Mouse (Mus musculus) brain, embryonic 14.5 days (tissue): Measurements from ENCODE around the gene Serf2. TPM values are rescaled to one million over a fixed set of nuclear protein-coding genes. Genes with fewer than 3 reads are reported as not detected.

Experiments used
- DNase-seq: peaks from one replicate; pipeline ENCODE4 v3.0.0-alpha.2; 2011; ENCODE audit warnings: low read depth
- CTCF ChIP-seq: fragments of 200-500 bp; IDR thresholded peaks from 2 replicates; pipeline ENCODE4 v1.5.1; 2012; ENCODE audit warnings: inconsistent platforms, mild to moderate bottlenecking, moderate library complexity, borderline replicate concordance; ENCODE audit not compliant: insufficient read depth, insufficient read length; ENCODE audit errors: extremely low read depth
- POLR2A ChIP-seq: fragments of 200-500 bp; IDR thresholded peaks from 2 replicates; pipeline ENCODE4 v1.6.1; 2012; ENCODE audit warnings: mild to moderate bottlenecking, inconsistent platforms, borderline replicate concordance; ENCODE audit not compliant: poor library complexity, insufficient read depth, insufficient read length, severe bottlenecking; ENCODE audit errors: extremely low read depth
- polyA plus RNA-seq: library from polyadenylated mRNA; depleted of rRNA; stranded (reverse); fragments of >200 nt; gene quantifications from 2 replicates; pipeline ENCODE4 v1.2.3, GENCODE M21; 2012; rRNA removed

Serf2 gene
- 296 and 465 TPM in 2 replicates for polyA plus RNA-seq

DNA sequence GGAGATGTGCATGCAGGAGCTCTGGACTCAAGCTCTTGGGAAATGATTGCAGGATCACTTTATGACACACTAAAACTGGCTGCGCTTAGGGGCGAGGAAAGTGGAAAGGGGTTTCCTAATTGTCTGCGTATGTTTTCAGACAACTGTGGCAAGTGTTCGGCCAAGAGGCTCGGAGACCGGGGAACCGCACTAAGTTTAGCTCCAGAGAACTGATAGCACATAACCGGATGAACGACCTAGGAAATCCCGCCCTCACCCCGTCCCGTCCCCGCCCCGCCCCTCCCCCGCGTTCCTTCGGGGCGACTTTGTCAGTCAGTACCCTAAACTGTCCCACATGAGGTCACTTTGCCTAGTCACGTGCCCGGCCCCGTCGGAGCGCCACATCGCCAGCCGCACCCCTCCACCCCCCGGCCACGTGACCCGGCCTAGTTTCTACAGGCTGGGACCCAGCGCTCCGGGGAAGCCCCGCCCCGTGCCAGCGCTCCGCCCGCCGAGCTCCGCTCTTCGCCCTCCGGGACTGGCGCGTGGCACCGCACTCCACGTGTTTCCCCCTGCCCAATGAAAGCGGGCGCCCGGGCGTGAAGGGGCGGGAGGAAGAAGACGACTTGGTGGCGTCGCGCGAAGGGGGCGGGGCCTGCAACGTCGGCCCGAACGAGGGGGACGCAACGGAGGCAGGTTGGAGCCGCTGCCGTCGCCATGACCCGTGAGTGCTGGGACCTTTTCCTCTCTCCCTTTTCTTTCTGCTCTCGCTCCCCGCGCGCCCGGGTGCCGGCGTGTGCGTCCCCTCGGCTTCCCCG lies at the start of gene Serf2:
TSS of gene Serf2 (plus strand) at position 457 of the 797 bp plus-strand sequence.
- TF ChIP-seq CTCF (no peak), POLR2A (peak; percentile 87)
- DNase-seq, result peak; percentile 100

DNA sequence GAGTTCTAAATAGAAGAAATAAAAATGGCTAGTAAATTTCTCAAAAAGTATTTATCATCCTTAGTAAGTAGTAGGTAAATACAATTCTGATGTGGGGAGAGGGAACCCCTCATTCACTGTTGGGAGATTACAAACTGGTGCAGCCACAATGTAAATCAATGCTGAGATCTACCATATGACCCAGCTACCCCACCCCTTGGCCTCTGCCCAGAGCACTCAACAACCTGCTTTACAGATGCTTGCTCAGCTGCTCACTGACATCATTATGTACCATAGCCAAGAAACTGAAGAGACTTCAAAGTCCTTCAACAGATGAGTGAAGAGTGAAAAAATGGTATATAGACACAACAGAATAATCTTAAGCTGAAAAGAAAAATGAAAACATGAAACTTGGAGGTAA lies 45.7 kb upstream of the Serf2 start:
- no peak for DNase-seq
- no peak for TF ChIP-seq POLR2A
- no peak for TF ChIP-seq CTCF

DNA sequence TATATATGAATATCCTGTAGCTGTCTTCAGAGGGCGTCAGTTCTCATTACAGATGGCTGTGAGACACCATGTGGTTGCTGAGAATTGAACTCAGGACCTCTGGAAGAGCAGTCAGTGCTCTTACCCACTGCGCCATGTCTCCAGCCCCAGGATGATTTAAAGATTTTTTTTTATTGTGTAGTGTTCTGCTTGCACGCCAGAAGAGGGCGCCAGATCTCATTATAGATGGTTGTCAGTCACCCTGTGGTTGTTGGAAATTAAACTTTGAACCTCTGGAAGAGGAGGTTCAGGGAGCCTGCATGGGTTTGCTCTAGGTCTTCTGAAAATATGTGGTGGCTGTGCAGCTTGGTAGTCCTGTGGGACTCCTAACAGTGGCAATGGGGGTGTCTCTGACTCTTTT lies 40.8 kb upstream of the Serf2 start:
- DNase-seq, result peak; percentile 2
- TF ChIP-seq POLR2A (no peak), CTCF (peak; percentile 41; the same call in 1 of the 2 replicates)

DNA sequence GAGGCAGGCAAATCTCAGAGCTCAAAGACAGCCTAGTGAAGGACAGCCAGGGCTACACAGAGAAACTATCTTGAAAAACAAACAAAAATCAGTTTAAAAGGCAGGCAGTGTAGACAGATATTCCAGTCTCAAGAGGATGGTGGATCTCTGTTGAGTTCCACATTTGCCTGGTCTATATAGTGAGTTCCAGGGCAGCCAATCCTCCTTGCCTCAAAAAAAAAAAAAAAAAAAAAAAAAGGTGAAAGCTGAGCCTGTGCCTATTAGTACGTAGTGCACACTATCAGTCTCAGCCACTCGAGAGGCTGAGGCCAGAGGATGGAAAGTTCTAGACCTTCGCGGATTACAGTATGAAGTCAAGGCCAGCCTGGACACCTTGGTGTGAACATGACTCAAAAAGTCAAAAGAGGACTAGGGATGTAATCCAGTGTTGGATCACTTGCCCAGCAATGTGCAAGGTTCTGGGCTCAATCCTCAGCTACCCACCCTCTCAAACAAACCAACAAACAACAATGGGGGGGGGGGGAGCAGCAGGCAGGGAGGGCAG lies 36.1 kb upstream of the Serf2 start:
- no peak for DNase-seq

DNA sequence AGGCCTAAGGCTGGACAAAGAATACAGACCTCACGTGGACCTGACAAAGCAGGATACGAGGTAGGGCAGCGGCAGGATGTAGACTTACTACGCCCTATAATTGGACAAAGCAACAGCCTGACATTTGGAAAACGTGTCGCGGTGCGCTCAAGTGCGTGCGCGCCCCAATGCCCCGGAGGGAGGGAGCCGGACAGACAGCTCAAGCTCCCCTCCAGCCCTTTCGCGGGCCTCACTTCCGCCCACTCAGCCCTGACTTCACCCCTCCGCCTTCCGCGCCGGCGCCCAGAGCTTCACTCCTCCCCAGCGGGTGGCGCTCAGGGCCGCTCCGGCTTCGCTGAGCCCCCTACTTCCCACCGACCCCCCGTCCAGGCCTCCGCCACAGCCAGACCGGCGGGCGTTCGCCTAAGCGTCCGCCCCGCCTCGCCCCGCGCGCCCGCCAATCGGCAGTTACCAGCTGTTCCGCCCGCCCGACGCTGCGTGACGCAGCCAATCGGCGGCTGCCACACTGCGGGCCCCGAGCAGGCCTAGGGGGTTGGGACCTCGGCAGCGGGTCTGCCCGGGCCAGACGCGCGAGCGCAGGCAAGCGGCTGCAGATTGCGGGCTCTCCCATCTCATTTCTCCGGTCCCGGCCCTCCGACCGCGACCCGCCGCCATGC lies 35.5 kb upstream of the Serf2 start, which contains the start of the genes Pdia3 and Catsper2:
TSS of gene Pdia3 (plus strand) at position 389 of the 656 bp plus-strand sequence.
TSS of gene Catsper2 (minus strand) at position 406 of the 656 bp plus-strand sequence.
- DNase-seq, result peak; percentile 99
- TF ChIP-seq POLR2A (peak; percentile 95), CTCF (0 out of 2 replicates have a peak, but pooled peaks have one; percentile 11)

More for the DNA sequence above, 36.1 kb upstream of the Serf2 start:
- TF ChIP-seq POLR2A (no peak), CTCF (no peak)

DNA sequence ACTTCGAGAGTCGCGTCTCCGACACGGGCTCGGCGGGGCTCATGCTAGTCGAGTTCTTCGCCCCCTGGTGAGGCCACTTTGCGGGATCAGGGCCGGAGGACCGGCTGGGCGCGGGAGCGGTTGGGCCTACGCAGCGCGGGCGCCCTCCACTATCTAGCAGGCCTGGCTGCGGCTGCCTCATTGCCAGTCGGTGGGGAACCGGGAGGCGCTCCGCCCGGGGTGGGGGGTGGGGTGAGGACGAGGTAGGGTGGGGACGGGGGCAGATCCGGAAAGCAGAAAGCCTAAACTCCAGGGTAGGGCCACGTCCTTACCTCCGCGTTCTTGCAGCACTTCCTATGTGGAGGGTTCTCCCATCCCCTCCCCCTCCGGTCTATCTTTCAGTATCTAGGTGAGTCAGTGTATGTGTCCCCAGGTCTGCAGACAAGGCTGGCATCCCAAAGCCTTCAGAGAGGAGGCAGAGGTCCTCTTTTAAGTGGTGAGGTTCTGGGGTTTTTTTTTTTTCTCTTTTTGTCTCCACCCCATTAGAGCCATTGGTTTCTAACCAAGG lies 34.8 kb upstream of the Serf2 start:
- peak; percentile 55 for DNase-seq
- TF ChIP-seq POLR2A, result no peak
- no peak for TF ChIP-seq CTCF

DNA sequence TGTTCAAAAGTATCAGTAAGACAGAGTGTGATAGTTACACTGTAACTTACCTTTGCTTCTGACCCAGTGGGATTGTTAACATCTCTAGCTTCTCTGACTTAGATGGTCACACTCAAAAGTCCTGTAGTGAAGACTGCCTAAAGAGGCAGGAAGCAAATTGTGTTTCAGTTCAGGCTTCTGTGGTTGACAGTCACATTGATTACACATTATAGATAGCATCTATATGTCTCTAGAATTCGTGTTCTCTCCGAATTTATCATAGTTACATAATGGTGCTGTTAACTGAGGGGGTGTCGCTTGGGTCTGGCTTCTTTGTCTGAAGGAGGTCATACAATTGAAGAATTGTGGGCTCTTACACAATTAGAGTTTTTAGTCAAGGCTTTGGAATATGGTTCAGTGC lies 33.9 kb upstream of the Serf2 start:
- TF ChIP-seq POLR2A (no peak), CTCF (no peak)
- no peak for DNase-seq

DNA sequence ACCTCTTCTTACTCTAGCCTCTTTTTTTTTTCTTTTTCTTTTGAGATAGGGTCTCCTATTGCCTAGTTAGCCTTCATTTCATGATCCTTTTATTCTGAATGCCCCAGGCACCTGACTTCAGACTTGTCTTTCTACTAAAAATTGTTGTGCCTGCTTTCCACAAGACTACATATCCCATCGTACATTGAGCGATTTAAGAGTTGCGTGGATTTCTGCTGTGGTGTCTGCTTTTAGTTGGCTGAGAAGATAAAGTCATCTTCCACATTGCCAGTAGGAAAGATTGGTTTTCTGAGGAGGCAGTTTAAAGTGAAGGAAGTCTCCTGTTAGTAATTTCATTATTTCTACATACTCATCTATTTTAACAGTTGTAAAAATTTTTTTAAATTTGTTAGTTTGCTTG lies 33.4 kb upstream of the Serf2 start:
- DNase-seq, result no peak
- TF ChIP-seq CTCF (no peak), POLR2A (no peak)

DNA sequence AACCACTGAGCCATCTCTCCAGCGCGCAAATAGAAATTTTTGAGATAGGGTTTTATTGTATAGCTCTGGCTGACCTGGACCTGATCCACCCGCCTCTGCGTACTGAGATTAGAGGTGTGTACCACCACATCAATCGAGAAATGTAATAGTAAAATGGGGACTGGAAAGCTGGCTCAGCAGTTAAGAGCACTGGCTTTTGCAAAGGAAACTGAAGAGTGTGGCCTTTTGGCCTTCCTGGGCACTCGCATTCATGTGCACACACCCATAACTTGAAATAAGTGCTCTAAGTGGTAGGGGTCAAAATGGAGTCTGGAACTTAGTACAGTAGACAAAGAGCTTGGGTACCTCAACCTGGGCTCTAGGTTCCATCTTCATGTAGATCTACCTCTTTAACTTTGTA lies 32.6 kb upstream of the Serf2 start:
- no peak for TF ChIP-seq POLR2A
- no peak for TF ChIP-seq CTCF
- DNase-seq, result no peak

DNA sequence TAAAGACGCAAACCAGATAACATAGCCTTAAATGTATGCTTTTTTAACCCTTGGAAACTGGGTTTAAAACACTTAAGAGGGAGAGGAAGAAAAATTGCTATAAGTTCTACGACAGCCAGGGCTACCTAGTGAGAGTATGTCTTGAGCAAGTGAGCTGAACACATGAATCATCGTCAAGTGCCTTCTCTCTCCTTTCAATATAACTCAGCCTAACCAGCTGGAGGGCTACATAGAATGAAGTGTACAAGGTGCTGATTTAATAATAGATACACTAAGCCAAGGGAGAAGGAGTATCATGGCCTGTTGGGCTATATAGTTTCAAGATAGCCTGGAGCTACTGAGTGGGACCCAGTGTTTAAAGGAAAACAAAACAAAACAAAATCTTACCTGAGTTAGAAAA lies 30.5 kb upstream of the Serf2 start:
- TF ChIP-seq CTCF (no peak), POLR2A (no peak)
- no peak for DNase-seq

DNA sequence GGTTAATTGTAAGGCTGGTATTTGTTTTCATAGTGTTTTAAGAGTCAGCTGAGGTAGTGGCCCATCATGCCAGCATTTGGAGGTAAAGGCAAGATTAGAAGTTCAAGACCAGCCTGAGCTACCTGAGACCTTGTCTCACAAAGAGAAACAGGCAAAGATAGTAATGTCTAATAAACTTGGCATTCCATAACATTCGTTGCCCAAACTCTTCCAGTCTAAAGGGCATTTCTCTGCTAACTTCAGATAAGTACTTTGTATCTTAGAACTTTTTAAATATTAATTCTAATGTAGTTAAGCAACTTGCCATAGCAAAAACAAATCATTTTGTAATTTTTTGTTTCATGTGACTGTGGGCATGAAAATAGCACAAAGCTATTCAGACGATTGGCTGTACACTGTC lies 25.8 kb upstream of the Serf2 start:
- TF ChIP-seq POLR2A (no peak), CTCF (no peak)
- no peak for DNase-seq

DNA sequence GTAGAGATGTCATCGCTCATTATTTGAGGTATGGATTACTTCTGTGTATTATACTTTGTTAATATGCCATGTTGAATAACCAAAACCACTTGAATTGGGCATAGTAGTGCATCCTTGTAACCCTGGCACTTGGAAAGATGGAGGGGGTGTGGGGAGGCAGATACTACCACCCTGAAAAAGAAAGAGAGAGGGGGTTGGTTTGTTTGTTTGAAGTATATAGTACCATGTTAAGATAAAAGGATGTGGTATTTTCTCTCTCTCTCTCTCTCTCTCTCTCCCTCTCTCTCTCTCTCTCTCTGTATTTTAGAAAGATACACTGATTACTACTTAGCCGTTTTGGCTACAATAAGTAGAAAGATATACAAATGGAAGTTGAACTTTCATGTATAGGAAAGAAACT lies 23.1 kb upstream of the Serf2 start:
- TF ChIP-seq POLR2A (no peak), CTCF (no peak)
- DNase-seq, result no peak

DNA sequence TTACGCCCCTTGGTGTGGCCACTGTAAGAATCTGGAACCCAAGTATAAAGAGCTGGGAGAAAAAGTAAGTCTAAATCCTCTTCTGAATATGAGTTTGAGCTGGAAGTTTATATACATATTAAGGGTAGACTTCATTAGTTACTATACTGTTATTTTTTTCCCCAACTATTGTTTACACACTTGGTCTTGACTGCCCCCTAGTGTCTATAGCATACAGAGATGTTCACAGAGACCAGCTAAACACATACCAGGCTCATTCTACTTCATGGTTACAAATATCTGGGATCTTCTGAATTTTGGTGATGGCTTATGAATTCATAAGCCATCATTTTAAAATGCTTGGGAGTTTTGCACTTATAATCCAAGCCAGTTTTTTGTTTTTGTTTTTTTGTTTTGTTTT lies 14.1 kb upstream of the Serf2 start:
- TF ChIP-seq CTCF (no peak), POLR2A (no peak)
- peak; percentile 42 for DNase-seq
